Mouse (Mus musculus): ENCODE measurements around the gene Plrg1. TPM values are rescaled to one million over a fixed set of nuclear protein-coding genes. Genes with fewer than 3 reads are reported as not detected.

The Plrg1 gene
- total RNA-seq (2021) (10 to 100 TPM; 25.6 to 27.5 TPM), polyA plus RNA-seq (2012; rRNA removed) (24.4 and 40.7 TPM in 2 replicates)
- long read RNA-seq, transcript Plrg1-204 (15 exons, 1,851 nt), result major isoform, 26 of 27 reads
- long read RNA-seq, partial matches to known transcripts, result 0 of 27 reads
- long read RNA-seq, other reads (novel, unspliced or antisense), result 1 of 27 reads

DNA sequence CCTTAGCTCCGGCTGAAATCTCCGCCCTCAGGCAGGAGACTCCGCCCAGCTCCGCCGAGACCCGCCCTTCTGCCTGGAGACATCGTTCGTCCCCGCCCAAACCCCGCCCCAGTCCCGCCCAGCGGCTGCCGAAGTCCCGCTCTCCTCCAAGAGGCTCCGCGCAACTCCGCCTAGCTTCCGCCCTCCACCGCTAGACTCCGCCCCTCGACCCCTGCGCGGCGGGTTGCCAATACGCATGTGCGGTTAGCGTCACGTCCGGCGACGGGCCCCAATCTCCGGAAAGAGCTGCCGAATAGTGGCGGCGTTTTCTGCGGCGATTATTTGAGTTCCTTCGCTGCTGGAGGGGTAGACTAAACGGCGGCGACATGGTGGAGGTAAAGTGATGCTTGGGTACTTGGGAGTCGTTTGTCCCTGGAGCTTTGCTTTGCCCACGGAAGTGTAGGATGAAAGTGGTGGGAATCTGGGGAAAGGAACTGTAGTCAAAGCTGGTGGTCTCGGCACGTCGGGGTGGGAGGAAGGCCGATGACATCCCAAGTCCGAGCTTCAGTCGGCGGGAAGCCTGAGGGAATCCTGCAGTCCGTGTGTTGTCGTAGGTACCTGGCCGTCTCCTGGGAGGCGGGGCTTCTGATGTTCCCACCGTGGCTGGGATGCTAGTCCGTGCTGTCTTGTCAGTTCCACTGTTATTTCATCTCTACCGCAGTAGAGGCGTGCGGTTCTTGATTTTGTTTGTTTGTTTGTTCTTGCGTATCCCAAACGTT is at the start of gene Plrg1:
Plrg1 (plus strand) TSS at position 242 of the 758 bp plus-strand sequence.
- WGBS, result under 1% methylated on average over 60 of the region's 61 CpGs

DNA sequence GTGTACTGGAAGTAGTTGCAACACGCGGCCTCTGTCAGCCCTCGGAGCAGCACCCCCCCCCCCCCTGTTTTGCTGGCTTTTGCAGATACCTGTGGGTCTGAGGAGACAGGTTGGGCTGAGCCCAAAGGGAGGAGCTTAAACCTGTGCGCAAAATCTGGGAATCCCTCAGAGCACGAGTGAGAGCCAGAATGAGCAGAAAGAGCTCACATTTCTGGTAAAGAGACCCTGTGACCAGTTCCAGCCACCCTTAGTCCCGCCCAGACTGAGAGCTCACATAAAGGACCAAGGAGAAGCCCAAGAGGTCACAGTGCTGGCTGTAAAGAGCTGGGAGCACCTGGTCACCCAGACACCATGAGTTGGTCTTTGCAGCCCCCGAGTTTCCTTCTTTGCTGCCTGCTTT is 47.8 kb upstream of the Plrg1 start, which contains the start of gene Fgg:
Fgg (plus strand) TSS at position 168 of the 400 bp plus-strand sequence.
- no peak within 1 kb of the TSS for H3K9ac ChIP-seq (ENCODE audit: low read depth, low read length)
- no peak within 1 kb of the TSS for H3K27ac ChIP-seq
- no peaks in the 10 kb centered on the region for H3K4me1 ChIP-seq (ENCODE audit: control insufficient read depth, insufficient read depth, low read length)
- H3K27me3 ChIP-seq (ENCODE audit: control insufficient read depth, insufficient read depth, low read length), result no peaks in the 10 kb centered on the region
- TF ChIP-seq EP300 (IDR thresholded peaks at IDR 0.05; ENCODE audit: insufficient read depth, low read depth, low read length), result no peak
- TF ChIP-seq CTCF (IDR thresholded peaks at IDR 0.05), result no peak
- TF ChIP-seq POLR2A (IDR thresholded peaks at IDR 0.05; ENCODE audit: insufficient read depth, low read depth, low read length), result no peak
- H3K36me3 ChIP-seq (ENCODE audit: control insufficient read depth, insufficient read depth, low read length), result no peaks in the 10 kb centered on the region
- 33% methylated on average over 7 of the region's 7 CpGs for WGBS
- intact Hi-C loops (cut with DNase I), result no loop called here
- DNase-seq, result no peak
- no peak within 1 kb of the TSS for H3K4me3 ChIP-seq
- no peaks in the 10 kb centered on the region for H3K79me2 ChIP-seq (replicated peaks; ENCODE audit: control insufficient read depth, insufficient read depth, low read length)

More for the DNA sequence above, at the start of gene Plrg1:
- 0 out of 2 replicates have a peak, but pooled peaks cover 1% of the 10 kb centered on the region for H3K79me2 ChIP-seq (replicated peaks; ENCODE audit: control insufficient read depth, insufficient read depth, low read length)
- H3K27ac ChIP-seq, result peak within 1 kb of the TSS; percentile 81
- H3K9ac ChIP-seq (ENCODE audit: low read depth, low read length), result peak within 1 kb of the TSS; percentile 64
- intact Hi-C loops (cut with DNase I), result loop anchor here (10.0 kb wide), 1 partner anchor 989 kb away; the partner anchor contains the start of gene Tmem131l
- H3K4me3 ChIP-seq, result peak within 1 kb of the TSS; percentile 78
- no peaks in the 10 kb centered on the region for H3K27me3 ChIP-seq (ENCODE audit: control insufficient read depth, insufficient read depth, low read length)
- H3K36me3 ChIP-seq (ENCODE audit: control insufficient read depth, insufficient read depth, low read length), result no peaks in the 10 kb centered on the region
- DNase-seq, result peak; percentile 98 to 99
- H3K4me1 ChIP-seq (ENCODE audit: control insufficient read depth, insufficient read depth, low read length), result no peaks in the 10 kb centered on the region; the same call in 1 of the 2 replicates
- TF ChIP-seq CTCF (IDR thresholded peaks at IDR 0.05), result peak; percentile 12; the same call in 1 of the 2 replicates
- peak; percentile 94 for TF ChIP-seq POLR2A (IDR thresholded peaks at IDR 0.05; ENCODE audit: insufficient read depth, low read depth, low read length)
- no peak for TF ChIP-seq EP300 (IDR thresholded peaks at IDR 0.05; ENCODE audit: insufficient read depth, low read depth, low read length)

GRCm38 (mm10) chr3:83010291-83010690 is 45.0 kb upstream of the Plrg1 start:
- intact Hi-C loops (cut with DNase I), result no loop called here
- no peak for TF ChIP-seq POLR2A (IDR thresholded peaks at IDR 0.05; ENCODE audit: insufficient read depth, low read depth, low read length)
- no peak for TF ChIP-seq CTCF (IDR thresholded peaks at IDR 0.05)
- TF ChIP-seq EP300 (IDR thresholded peaks at IDR 0.05; ENCODE audit: insufficient read depth, low read depth, low read length), result no peak
- 64% methylated on average over 11 of the region's 11 CpGs for WGBS

DNA sequence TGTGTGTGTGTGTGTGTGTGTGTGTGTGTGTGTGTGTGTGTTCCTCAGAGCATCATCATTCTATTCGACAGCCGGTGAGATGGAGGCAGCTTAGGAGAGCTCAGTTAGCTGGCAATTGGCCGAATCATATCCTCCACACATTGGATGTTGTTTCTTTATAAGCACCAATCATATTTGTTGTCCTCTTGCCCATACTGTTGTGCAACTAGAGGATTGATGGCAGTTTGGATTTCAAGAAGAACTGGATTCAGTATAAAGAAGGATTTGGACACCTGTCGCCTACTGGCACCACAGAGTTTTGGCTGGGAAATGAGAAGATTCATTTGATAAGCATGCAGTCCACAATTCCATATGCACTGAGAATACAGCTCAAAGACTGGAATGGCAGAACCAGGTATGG is 44.2 kb upstream of the Plrg1 start:
- TF ChIP-seq EP300 (IDR thresholded peaks at IDR 0.05; ENCODE audit: insufficient read depth, low read depth, low read length), result no peak
- TF ChIP-seq POLR2A (IDR thresholded peaks at IDR 0.05; ENCODE audit: insufficient read depth, low read depth, low read length), result no peak
- Histone ChIP-seq H3K9ac (ENCODE audit: low read depth, low read length) (no peak overlapping the region), H3K79me2 (replicated peaks; ENCODE audit: control insufficient read depth, insufficient read depth, low read length) (no peaks in the 10 kb centered on the region), H3K4me3 (no peak overlapping the region), H3K27ac (no peak overlapping the region), H3K4me1 (ENCODE audit: control insufficient read depth, insufficient read depth, low read length) (no peaks in the 10 kb centered on the region), H3K36me3 (ENCODE audit: control insufficient read depth, insufficient read depth, low read length) (no peaks in the 10 kb centered on the region), H3K27me3 (ENCODE audit: control insufficient read depth, insufficient read depth, low read length) (no peaks in the 10 kb centered on the region)
- WGBS, result 78% methylated on average over 4 of the region's 4 CpGs
- no peak for DNase-seq
- intact Hi-C loops (cut with DNase I), result no loop called here

More at GRCm38 (mm10) chr3:83010291-83010690, 45.0 kb upstream of the Plrg1 start:
- Histone ChIP-seq H3K4me3 (no peak overlapping the region), H3K4me1 (ENCODE audit: control insufficient read depth, insufficient read depth, low read length) (no peaks in the 10 kb centered on the region), H3K9ac (ENCODE audit: low read depth, low read length) (no peak overlapping the region), H3K79me2 (replicated peaks; ENCODE audit: control insufficient read depth, insufficient read depth, low read length) (no peaks in the 10 kb centered on the region), H3K27ac (no peak overlapping the region), H3K36me3 (ENCODE audit: control insufficient read depth, insufficient read depth, low read length) (no peaks in the 10 kb centered on the region), H3K27me3 (ENCODE audit: control insufficient read depth, insufficient read depth, low read length) (no peaks in the 10 kb centered on the region)
- no peak for DNase-seq

GRCm38 (mm10) chr3:83011565-83011964 is 43.8 kb upstream of the Plrg1 start:
- intact Hi-C loops (cut with DNase I), result no loop called here
- 80% methylated on average over 4 of the region's 4 CpGs for WGBS

GRCm38 (mm10) chr3:83012636-83013035 is 42.7 kb upstream of the Plrg1 start:
- no peak for TF ChIP-seq CTCF (IDR thresholded peaks at IDR 0.05)
- no peak for TF ChIP-seq EP300 (IDR thresholded peaks at IDR 0.05; ENCODE audit: insufficient read depth, low read depth, low read length)
- no peak for TF ChIP-seq POLR2A (IDR thresholded peaks at IDR 0.05; ENCODE audit: insufficient read depth, low read depth, low read length)
- 88% methylated on average over 19 of the region's 19 CpGs for WGBS
- H3K27me3 ChIP-seq (ENCODE audit: control insufficient read depth, insufficient read depth, low read length), result no peaks in the 10 kb centered on the region
- H3K9ac ChIP-seq (ENCODE audit: low read depth, low read length), result no peak overlapping the region
- DNase-seq, result no peak
- intact Hi-C loops (cut with DNase I), result no loop called here
- H3K4me3 ChIP-seq, result no peak overlapping the region
- H3K79me2 ChIP-seq (replicated peaks; ENCODE audit: control insufficient read depth, insufficient read depth, low read length), result no peaks in the 10 kb centered on the region
- no peaks in the 10 kb centered on the region for H3K36me3 ChIP-seq (ENCODE audit: control insufficient read depth, insufficient read depth, low read length)
- no peaks in the 10 kb centered on the region for H3K4me1 ChIP-seq (ENCODE audit: control insufficient read depth, insufficient read depth, low read length)
- H3K27ac ChIP-seq, result no peak overlapping the region

More at GRCm38 (mm10) chr3:83011565-83011964, 43.8 kb upstream of the Plrg1 start:
- DNase-seq, result no peak
- Histone ChIP-seq H3K9ac (ENCODE audit: low read depth, low read length) (no peak overlapping the region), H3K36me3 (ENCODE audit: control insufficient read depth, insufficient read depth, low read length) (no peaks in the 10 kb centered on the region), H3K27ac (no peak overlapping the region), H3K4me1 (ENCODE audit: control insufficient read depth, insufficient read depth, low read length) (no peaks in the 10 kb centered on the region), H3K27me3 (ENCODE audit: control insufficient read depth, insufficient read depth, low read length) (no peaks in the 10 kb centered on the region), H3K79me2 (replicated peaks; ENCODE audit: control insufficient read depth, insufficient read depth, low read length) (no peaks in the 10 kb centered on the region), H3K4me3 (no peak overlapping the region)
- TF ChIP-seq POLR2A (IDR thresholded peaks at IDR 0.05; ENCODE audit: insufficient read depth, low read depth, low read length) (no peak), EP300 (IDR thresholded peaks at IDR 0.05; ENCODE audit: insufficient read depth, low read depth, low read length) (no peak), CTCF (IDR thresholded peaks at IDR 0.05) (no peak)

Data from heart, adult 2 months (tissue).